Mouse (Mus musculus) liver, embryonic 14.5 days (tissue): Measurements from ENCODE around the gene Scly.

Experiments used
- CTCF ChIP-seq: IDR thresholded peaks from 2 replicates; pipeline ENCODE4 v1.5.1; 2016; ENCODE audit warnings: antibody characterized with exemption, low read depth, control low read depth
- EP300 ChIP-seq: IDR thresholded peaks from 2 replicates; pipeline ENCODE4 v1.6.1; 2016; ENCODE audit warnings: antibody characterized with exemption, low read depth

GRCm38 (mm10) chr1:91324646-91325045 lies 26.5 kb downstream of the Scly start:
- TF ChIP-seq EP300 = no peak
- TF ChIP-seq CTCF = no peak
